Mouse (Mus musculus) thymus, adult 2 months (tissue): ENCODE measurements around the gene Zpbp2. TPM values are rescaled to one million over a fixed set of nuclear protein-coding genes. Genes with fewer than 3 reads are reported as not detected.
A peak's percentile ranks its signal among the peaks of the same experiment; 100 is the strongest.

Experiments used
- DNase-seq: peaks from one replicate; pipeline ENCODE4 v3.0.0; 2021
- H3K27ac ChIP-seq: fragments of 200-500 bp; 2 replicates; pipeline ENCODE4 v1.5.1; 2012; ENCODE audit warnings: low read length, control low read depth; ENCODE audit not compliant: control insufficient read depth, insufficient read depth
- H3K27me3 ChIP-seq: fragments of 200-500 bp; 2 replicates; pipeline ENCODE4 v1.6.1; 2012; ENCODE audit warnings: mild to moderate bottlenecking, low read length, moderate library complexity, mixed read lengths; ENCODE audit not compliant: control insufficient read depth, insufficient read depth
- H3K36me3 ChIP-seq: fragments of 200-500 bp; 2 replicates; pipeline ENCODE4 v1.6.1; 2012; ENCODE audit warnings: mild to moderate bottlenecking, low read length, moderate library complexity; ENCODE audit not compliant: control insufficient read depth, insufficient read depth
- H3K4me1 ChIP-seq: fragments of 200-500 bp; replicated peaks from 2 replicates; pipeline ENCODE4 v1.6.1; 2012; ENCODE audit warnings: low read length; ENCODE audit not compliant: control insufficient read depth, insufficient read depth
- H3K4me3 ChIP-seq: fragments of 200-500 bp; 2 replicates; pipeline ENCODE4 v1.5.1; 2012; ENCODE audit warnings: mild to moderate bottlenecking, low read length, control low read depth, moderate library complexity; ENCODE audit not compliant: control insufficient read depth, insufficient read depth
- CTCF ChIP-seq: fragments of 200-500 bp; IDR thresholded peaks from 2 replicates; pipeline ENCODE4 v1.5.1; 2012; ENCODE audit warnings: mild to moderate bottlenecking, control low read depth, low read length, moderate library complexity, borderline replicate concordance; ENCODE audit not compliant: control insufficient read depth, poor library complexity, insufficient read depth; ENCODE audit errors: extremely low read depth
- POLR2A ChIP-seq: fragments of 200-500 bp; IDR thresholded peaks from 2 replicates; pipeline ENCODE4 v1.6.1; 2012; ENCODE audit warnings: mild to moderate bottlenecking, low read length, control low read depth, moderate library complexity; ENCODE audit not compliant: control insufficient read depth, poor library complexity, insufficient read depth; ENCODE audit errors: extremely low read depth
- WGBS: fragments of 180-500 bp; shearing (Covaris S2); methylation state at CpG from one replicate; pipeline ENCODE4 v1.1.7; 2018; 5-methylcytosine and 5-hydroxymethylcytosine counted together
- polyA plus RNA-seq: library from polyadenylated mRNA; depleted of rRNA; stranded (reverse); fragments of >200 nt; gene quantifications from 2 replicates; pipeline ENCODE4 v1.2.3, GENCODE M21; 2012

Gene Zpbp2
- polyA plus RNA-seq, 1 experiment = 1.1 TPM

GRCm38 (mm10) chr11:98595021-98595420 lies 44.1 kb downstream of the Zpbp2 start:
- peak; percentile 36 for DNase-seq
- H3K27ac ChIP-seq = no peak overlapping the region
- H3K36me3 ChIP-seq = no peaks in the 10 kb centered on the region
- TF ChIP-seq POLR2A (no peak), CTCF (no peak)
- H3K27me3 ChIP-seq = no peaks in the 10 kb centered on the region
- WGBS = 26% methylated on average over 6 of the region's 6 CpGs
- peaks cover 12% of the 10 kb centered on the region for H3K4me1 ChIP-seq
- H3K4me3 ChIP-seq = no peak overlapping the region

GRCm38 (mm10) chr11:98595473-98595872 lies 44.6 kb downstream of the Zpbp2 start:
- H3K27ac ChIP-seq = no peak overlapping the region
- 60% methylated on average over 10 of the region's 10 CpGs for WGBS
- TF ChIP-seq POLR2A = no peak
- no peak for TF ChIP-seq CTCF
- H3K4me1 ChIP-seq = peaks cover 12% of the 10 kb centered on the region
- H3K27me3 ChIP-seq = no peaks in the 10 kb centered on the region
- no peak overlapping the region for H3K4me3 ChIP-seq
- H3K36me3 ChIP-seq = no peaks in the 10 kb centered on the region
- no peak for DNase-seq

GRCm38 (mm10) chr11:98595955-98596354 lies 45.1 kb downstream of the Zpbp2 start:
- WGBS = 85% methylated on average over 3 of the region's 3 CpGs
- no peak for TF ChIP-seq POLR2A
- TF ChIP-seq CTCF = no peak
- Histone ChIP-seq H3K27me3 (no peaks in the 10 kb centered on the region), H3K36me3 (no peaks in the 10 kb centered on the region), H3K27ac (no peak overlapping the region), H3K4me3 (no peak overlapping the region), H3K4me1 (peaks cover 12% of the 10 kb centered on the region)
- no peak for DNase-seq

- H3K36me3 ChIP-seq = no peaks in the 10 kb centered on the region
- peaks cover 17% of the 10 kb centered on the region for H3K4me1 ChIP-seq
- peak; percentile 78 for DNase-seq
- TF ChIP-seq POLR2A (no peak), CTCF (no peak)
- H3K27me3 ChIP-seq = no peaks in the 10 kb centered on the region
- 27% methylated on average over 6 of the region's 6 CpGs for WGBS
- no peak overlapping the region for H3K4me3 ChIP-seq
- H3K27ac ChIP-seq = no peak overlapping the region
Measured at GRCm38 (mm10) chr11:98597363-98597762, 46.5 kb downstream of the Zpbp2 start.

GRCm38 (mm10) chr11:98597991-98598390 lies 47.1 kb downstream of the Zpbp2 start, which contains the start of gene Lrrc3c:
Lrrc3c (plus strand) TSS chr11:98598291.
- TF ChIP-seq CTCF (no peak), POLR2A (no peak)
- Histone ChIP-seq H3K4me1 (peaks cover 19% of the 10 kb centered on the region), H3K4me3 (no peak within 1 kb of the TSS), H3K27me3 (no peaks in the 10 kb centered on the region), H3K36me3 (no peaks in the 10 kb centered on the region), H3K27ac (no peak within 1 kb of the TSS)
- 94% methylated on average over 8 of the region's 8 CpGs for WGBS
- no peak for DNase-seq

- WGBS = 64% methylated on average over 18 of the region's 18 CpGs
Measured at GRCm38 (mm10) chr11:98598851-98599290, 48.0 kb downstream of the Zpbp2 start.

GRCm38 (mm10) chr11:98599291-98599690 lies 48.4 kb downstream of the Zpbp2 start:
- no peak for TF ChIP-seq CTCF
- TF ChIP-seq POLR2A = no peak

More at GRCm38 (mm10) chr11:98598851-98599290, 48.0 kb downstream of the Zpbp2 start:
- TF ChIP-seq CTCF = no peak
- no peak for TF ChIP-seq POLR2A
- H3K36me3 ChIP-seq = no peaks in the 10 kb centered on the region
- H3K4me1 ChIP-seq = peaks cover 19% of the 10 kb centered on the region
- no peaks in the 10 kb centered on the region for H3K27me3 ChIP-seq
- H3K27ac ChIP-seq = no peak overlapping the region
- H3K4me3 ChIP-seq = no peak overlapping the region
- DNase-seq = no peak

More at GRCm38 (mm10) chr11:98599291-98599690, 48.4 kb downstream of the Zpbp2 start:
- H3K27ac ChIP-seq = no peak overlapping the region
- H3K4me3 ChIP-seq = no peak overlapping the region
- peaks cover 19% of the 10 kb centered on the region for H3K4me1 ChIP-seq
- H3K36me3 ChIP-seq = no peaks in the 10 kb centered on the region
- no peaks in the 10 kb centered on the region for H3K27me3 ChIP-seq
- WGBS = 23% methylated on average over 18 of the region's 18 CpGs
- no peak for DNase-seq
